Mouse (Mus musculus) brain, embryonic 14.5 days (tissue): Measurements from ENCODE around the gene Akt3. TPM values are rescaled to one million over a fixed set of nuclear protein-coding genes. Genes with fewer than 3 reads are reported as not detected.

ENCODE experiments used
- DNase-seq: peaks from one replicate; pipeline ENCODE4 v3.0.0-alpha.2; 2011; ENCODE audit warnings: low read depth
- CTCF ChIP-seq: fragments of 200-500 bp; IDR thresholded peaks from 2 replicates; pipeline ENCODE4 v1.5.1; 2012; ENCODE audit warnings: inconsistent platforms, mild to moderate bottlenecking, moderate library complexity, borderline replicate concordance; ENCODE audit not compliant: insufficient read depth, insufficient read length; ENCODE audit errors: extremely low read depth
- POLR2A ChIP-seq: fragments of 200-500 bp; IDR thresholded peaks from 2 replicates; pipeline ENCODE4 v1.6.1; 2012; ENCODE audit warnings: mild to moderate bottlenecking, inconsistent platforms, borderline replicate concordance; ENCODE audit not compliant: poor library complexity, insufficient read depth, insufficient read length, severe bottlenecking; ENCODE audit errors: extremely low read depth
- polyA plus RNA-seq: library from polyadenylated mRNA; depleted of rRNA; stranded (reverse); fragments of >200 nt; gene quantifications from 2 replicates; pipeline ENCODE4 v1.2.3, GENCODE M21; 2012; rRNA removed

The Akt3 gene
- polyA plus RNA-seq: 34.4 and 55.5 TPM in 2 replicates

DNA sequence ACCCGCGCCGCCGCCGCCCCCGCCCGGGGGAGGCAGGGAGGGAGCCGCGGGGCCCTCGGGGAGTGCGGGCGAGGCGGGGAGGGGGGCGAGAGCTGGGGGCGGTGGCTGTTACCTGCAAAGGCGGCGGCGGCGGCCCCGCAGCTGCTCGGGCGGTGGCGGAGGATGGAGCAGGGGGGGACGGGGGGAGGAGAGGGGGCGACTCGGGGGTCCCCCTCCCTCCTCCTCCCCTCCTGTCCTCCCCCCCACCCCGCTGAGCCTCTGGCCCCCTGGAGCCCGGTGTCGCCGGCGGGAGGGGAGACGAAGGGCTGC, at the start of gene Akt3:
Gene Akt3 (minus strand): TSS at position 170 of the 309 bp plus-strand sequence.
- DNase-seq: no peak
- no peak for TF ChIP-seq POLR2A
- TF ChIP-seq CTCF: no peak

GRCm38 (mm10) chr1:177307549-177307948, 49.5 kb upstream of the Akt3 start:
- TF ChIP-seq POLR2A (no peak), CTCF (no peak)
- peak; percentile 46 for DNase-seq

GRCm38 (mm10) chr1:177298231-177298630, 40.2 kb upstream of the Akt3 start:
- no peak for TF ChIP-seq CTCF
- TF ChIP-seq POLR2A: no peak
- peak; percentile 64 for DNase-seq

GRCm38 (mm10) chr1:177286764-177287163, 28.8 kb upstream of the Akt3 start:
- peak; percentile 51 for DNase-seq
- TF ChIP-seq POLR2A: no peak
- TF ChIP-seq CTCF: no peak

- TF ChIP-seq CTCF: no peak
- DNase-seq: no peak
These were observed 23.9 kb upstream of the Akt3 start for GRCm38 (mm10) chr1:177281925-177282324.

GRCm38 (mm10) chr1:177277361-177277760, 19.4 kb upstream of the Akt3 start:
- DNase-seq: no peak
- TF ChIP-seq POLR2A: no peak
- TF ChIP-seq CTCF: no peak

GRCm38 (mm10) chr1:177267645-177268044, 9.6 kb upstream of the Akt3 start:
- TF ChIP-seq POLR2A: no peak
- no peak for TF ChIP-seq CTCF
- DNase-seq: no peak

- TF ChIP-seq POLR2A (no peak), CTCF (no peak)
- DNase-seq: no peak
These were observed 4.9 kb upstream of the Akt3 start for GRCm38 (mm10) chr1:177262926-177263325.

DNA sequence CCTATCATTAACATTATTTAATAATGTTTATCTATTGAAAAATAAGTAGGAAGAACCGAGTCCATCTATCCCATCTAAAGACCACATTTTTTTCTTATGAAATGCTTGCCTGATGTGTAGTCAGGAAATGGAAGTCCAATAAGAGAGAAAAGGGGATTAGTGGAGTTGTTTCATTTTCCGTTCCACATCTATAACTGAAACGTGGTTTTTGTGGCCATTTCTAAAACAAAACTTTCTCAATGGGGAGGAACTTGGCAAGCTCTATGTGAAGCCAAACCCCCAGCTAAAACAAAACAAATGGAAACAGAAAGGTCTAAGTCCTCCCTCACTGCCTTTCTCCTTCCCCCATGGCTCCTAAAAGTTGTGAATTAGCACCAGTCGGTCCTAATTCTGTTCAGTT, 2.8 kb upstream of the Akt3 start:
- no peak for DNase-seq
- TF ChIP-seq CTCF (no peak), POLR2A (no peak)

GRCm38 (mm10) chr1:177259038-177259600, 1.1 kb upstream of the Akt3 start:
- no peak for DNase-seq
- no peak for TF ChIP-seq CTCF
- TF ChIP-seq POLR2A: no peak

GRCm38 (mm10) chr1:177258343-177259037, 487 bp upstream of the Akt3 start:
- TF ChIP-seq CTCF (no peak), POLR2A (peak; percentile 71)
- DNase-seq: peak; percentile 96
